Mouse (Mus musculus): Measurements from ENCODE around the gene Vsig1.

Vsig1 gene

DNA sequence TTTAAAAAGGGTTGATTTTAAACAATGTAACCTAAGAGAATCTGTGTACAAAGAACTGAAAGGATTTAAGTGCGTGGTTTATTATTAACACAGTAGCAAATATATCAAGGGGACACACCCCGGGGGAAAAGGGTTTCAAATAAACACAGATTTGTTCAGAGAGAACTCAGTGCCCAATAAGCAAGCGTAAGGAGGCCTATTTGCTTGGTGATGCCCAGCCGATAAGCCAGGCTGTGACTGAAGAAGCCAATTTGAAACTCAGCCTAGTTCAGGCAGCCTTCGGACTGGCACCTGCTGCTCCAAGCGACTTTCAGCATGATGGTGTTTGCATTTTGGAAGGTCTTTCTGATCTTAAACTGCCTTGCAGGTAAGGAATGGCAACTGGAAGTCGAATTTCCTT, at the start of gene Vsig1:
Gene Vsig1 (plus strand): TSS at position 249 of the 400 bp plus-strand sequence.
- DNase-seq (ENCODE audit: low read depth, low spot score) = no peak

DNA sequence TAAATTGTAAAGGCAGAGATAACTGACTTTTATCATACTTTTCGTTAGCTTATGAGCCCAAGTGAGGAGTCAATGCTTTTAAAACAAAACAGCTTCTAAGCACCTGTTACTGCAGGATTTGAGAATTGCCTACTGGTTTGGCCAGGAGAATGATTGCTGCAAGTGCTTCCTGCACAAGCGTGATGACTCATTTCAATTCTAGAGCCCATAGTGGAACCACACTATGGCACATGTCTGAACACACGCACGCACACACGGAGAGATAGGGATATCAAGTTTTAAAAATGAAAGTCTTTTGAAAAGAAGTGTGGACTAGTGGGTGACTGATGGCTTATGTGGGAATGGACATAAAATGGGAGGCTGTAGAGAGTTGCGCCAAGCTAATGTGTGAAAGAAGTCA, 44.6 kb upstream of the Vsig1 start:
- DNase-seq (ENCODE audit: low read depth, low spot score) = no peak

GRCm38 (mm10) chrX:140863431-140863830, 44.0 kb upstream of the Vsig1 start:
- DNase-seq (ENCODE audit: low read depth, low spot score) = no peak

GRCm38 (mm10) chrX:140887193-140887592, 20.2 kb upstream of the Vsig1 start:
- DNase-seq (ENCODE audit: low read depth, low spot score) = no peak

- no peak for DNase-seq (ENCODE audit: low read depth, low spot score)
Measured at GRCm38 (mm10) chrX:140891796-140892195, 15.6 kb upstream of the Vsig1 start.

DNA sequence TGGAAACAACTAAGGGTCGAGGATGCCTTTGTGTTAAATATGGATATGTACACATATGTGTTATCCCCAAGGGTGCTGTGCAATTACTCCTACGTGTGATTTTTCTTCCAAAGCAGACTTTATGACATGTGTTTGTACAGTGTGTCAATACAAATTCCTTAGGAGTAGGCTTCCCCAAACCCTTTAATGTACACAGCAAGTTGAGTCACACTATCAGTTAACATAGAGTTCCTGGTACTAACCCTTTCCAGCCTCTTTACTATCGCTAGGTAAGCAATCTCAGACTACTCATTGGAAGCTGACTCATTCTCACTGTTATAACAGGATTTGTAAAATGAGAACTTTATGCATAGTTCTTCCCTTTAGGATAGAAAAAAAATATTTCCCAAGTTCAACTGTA, 3.9 kb upstream of the Vsig1 start:
- DNase-seq (ENCODE audit: low read depth, low spot score) = no peak

GRCm38 (mm10) chrX:140921321-140921720, 13.9 kb downstream of the Vsig1 start:
- no peak for DNase-seq (ENCODE audit: low read depth, low spot score)

GRCm38 (mm10) chrX:140932066-140932465, 24.7 kb downstream of the Vsig1 start:
- DNase-seq (ENCODE audit: low read depth, low spot score) = no peak

DNA sequence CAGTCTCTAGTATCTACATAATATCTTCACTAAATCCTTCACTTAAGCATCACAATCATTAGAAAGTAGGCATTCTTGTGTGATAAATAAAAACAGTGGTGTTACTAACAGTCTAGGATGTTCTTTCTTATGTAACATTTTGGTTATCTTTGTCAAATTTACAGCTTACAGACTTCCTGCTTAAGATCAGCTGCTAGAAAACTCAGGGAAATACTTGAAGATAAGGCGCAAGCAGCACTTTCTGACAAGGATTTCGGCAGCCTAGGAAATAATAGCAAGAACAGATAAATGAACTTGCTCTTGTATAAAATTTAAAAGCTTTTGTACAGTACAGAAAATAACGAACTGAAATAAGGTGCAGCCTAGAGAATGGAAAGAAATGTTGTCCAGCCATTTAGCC, 25.9 kb downstream of the Vsig1 start:
- no peak for DNase-seq (ENCODE audit: low read depth, low spot score)

GRCm38 (mm10) chrX:140936271-140936670, 28.9 kb downstream of the Vsig1 start:
- DNase-seq (ENCODE audit: low read depth, low spot score) = peak; percentile 25

DNA sequence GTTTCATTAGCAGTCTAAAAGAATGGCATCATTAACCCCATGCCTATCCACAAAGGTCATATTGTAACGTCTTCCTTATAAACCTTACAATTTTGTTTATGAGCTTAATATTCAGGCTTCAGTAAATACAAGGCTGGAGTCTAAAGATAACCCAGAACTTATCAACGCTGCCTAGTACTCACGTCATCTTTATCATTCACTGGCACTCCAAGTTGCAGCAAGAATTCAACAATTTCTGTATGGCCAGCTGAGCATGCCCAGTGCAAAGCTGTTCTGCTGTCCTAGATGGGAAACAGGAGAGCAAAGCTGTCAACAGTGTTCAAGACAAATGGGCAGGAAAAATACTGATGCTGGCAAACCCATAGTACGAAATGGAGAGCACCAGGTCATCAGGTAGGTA, 46.2 kb downstream of the Vsig1 start:
- no peak for DNase-seq (ENCODE audit: low read depth, low spot score)

- DNase-seq (ENCODE audit: low read depth, low spot score) = peak; percentile 95
Measured at GRCm38 (mm10) chrX:140956272-140956940, 49.0 kb downstream of the Vsig1 start, which contains the start of the genes Psmd10 and Atg4a. Gene Psmd10 (minus strand): TSS chrX:140956728. Gene Atg4a (plus strand): TSS chrX:140956907.

- no peak for DNase-seq (ENCODE audit: low read depth, low spot score)
Measured at GRCm38 (mm10) chrX:140956959-140957358, 49.6 kb downstream of the Vsig1 start.

DNA sequence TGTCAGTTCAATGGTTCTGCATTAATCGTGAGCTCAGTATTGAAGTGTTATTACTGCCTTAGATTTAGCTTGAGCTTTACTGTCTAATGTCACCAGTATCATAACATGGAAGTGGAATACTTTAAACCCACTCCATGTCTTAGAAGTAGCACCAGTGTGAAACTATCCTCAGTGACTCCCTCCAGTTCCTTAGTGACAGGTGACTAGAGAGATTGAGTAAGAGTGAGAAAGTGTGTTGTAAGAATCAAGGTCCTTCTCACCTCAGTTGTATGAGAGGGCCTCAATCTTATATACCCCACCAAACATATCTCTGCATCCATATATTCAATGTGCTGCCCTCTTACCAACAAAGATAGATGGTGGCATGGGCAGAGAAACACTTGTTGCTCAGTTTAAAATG, 71.5 kb downstream of the Vsig1 start:
- DNase-seq (ENCODE audit: low read depth, low spot score) = no peak

GRCm38 (mm10) chrX:140979546-140979945, 72.1 kb downstream of the Vsig1 start:
- DNase-seq (ENCODE audit: low read depth, low spot score) = no peak

GRCm38 (mm10) chrX:140980163-140980562, 72.8 kb downstream of the Vsig1 start:
- no peak for DNase-seq (ENCODE audit: low read depth, low spot score)

GRCm38 (mm10) chrX:140983206-140983960, 76.0 kb downstream of the Vsig1 start:
- no peak for DNase-seq (ENCODE audit: low read depth, low spot score)

- DNase-seq (ENCODE audit: low read depth, low spot score) = no peak
Measured at GRCm38 (mm10) chrX:140984795-140985194, 77.4 kb downstream of the Vsig1 start.

DNA sequence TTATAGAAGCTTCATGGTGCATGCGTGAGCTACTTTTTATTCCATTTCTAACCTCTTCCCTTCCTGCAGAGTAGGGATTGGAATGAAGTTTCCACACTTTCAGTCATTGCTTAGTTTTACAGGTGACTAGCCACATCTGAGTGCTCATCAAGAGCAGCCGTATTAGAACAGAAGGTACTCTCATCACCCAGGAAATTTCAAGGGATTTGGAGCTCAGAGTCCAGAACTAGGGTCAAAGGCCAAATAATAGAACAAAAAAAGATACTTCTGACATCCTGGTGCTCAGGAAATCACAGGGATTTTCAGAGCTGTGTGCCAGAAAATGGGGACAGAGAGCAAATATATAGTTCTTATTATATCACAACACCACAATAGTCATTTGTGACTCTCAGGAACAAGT, 77.8 kb downstream of the Vsig1 start:
- DNase-seq (ENCODE audit: low read depth, low spot score) = no peak

Data from ES-CJ7 (cell line).